Mouse (Mus musculus) liver, postnatal 0 days (tissue): ENCODE data around the gene Fzd7.

Experiments used
- CTCF ChIP-seq: sonication (generic); IDR thresholded peaks from 2 replicates; pipeline ENCODE4 v1.5.1; 2016; ENCODE audit warnings: antibody characterized with exemption, low read depth
- EP300 ChIP-seq: IDR thresholded peaks from 2 replicates; pipeline ENCODE4 v1.6.1; 2016; ENCODE audit warnings: antibody characterized with exemption, low read depth, mild to moderate bottlenecking

DNA sequence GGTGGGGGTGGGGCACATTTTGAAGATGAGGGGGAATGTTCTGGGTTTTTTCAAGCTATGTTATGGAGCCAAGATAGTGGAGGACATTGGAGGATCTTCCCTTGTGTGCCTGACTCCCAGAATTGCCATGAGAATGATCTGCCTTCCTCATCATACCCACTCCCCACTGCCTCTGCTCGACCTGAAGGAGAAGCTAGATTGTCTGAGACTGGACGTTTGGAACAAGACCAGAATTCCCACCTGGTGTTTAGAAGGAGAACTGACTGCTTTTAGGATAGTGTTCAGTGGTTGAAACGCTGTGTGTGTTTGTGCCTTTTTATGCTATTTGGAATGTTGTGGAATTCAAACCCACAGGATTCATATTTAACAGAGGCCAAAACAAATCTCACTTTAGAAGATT, 42.5 kb downstream of the Fzd7 start:
- no peak for TF ChIP-seq CTCF
- no peak for TF ChIP-seq EP300
